Mouse (Mus musculus): ENCODE data around the gene Tmem259. TPM values are rescaled to one million over a fixed set of nuclear protein-coding genes. Genes with fewer than 3 reads are reported as not detected.
A peak's percentile ranks its signal among the peaks of the same experiment; 100 is the strongest.

Gene Tmem259
- polyA plus RNA-seq, 1 experiment from 2014 or later, result 15.6 TPM

GRCm38 (mm10) chr10:79978061-79978460, 6.1 kb downstream of the Tmem259 start:
- H3K36me3 ChIP-seq (ENCODE audit: control insufficient read depth, insufficient read depth, low read length), result peaks cover 42% of the 10 kb centered on the region
- H3K4me3 ChIP-seq (ENCODE audit: low read depth, low read length), result no peak overlapping the region
- no peak overlapping the region for H3K9ac ChIP-seq (ENCODE audit: low read depth, low read length)
- peaks cover 18% of the 10 kb centered on the region for H3K4me1 ChIP-seq (ENCODE audit: control insufficient read depth, insufficient read depth, low read length)
- no peak overlapping the region for H3K4me2 ChIP-seq
- H3K27me3 ChIP-seq (ENCODE audit: control insufficient read depth, insufficient read depth, low read length), result peaks cover 4% of the 10 kb centered on the region; the same call in 1 of the 2 replicates
- H3K9me3 ChIP-seq (replicated peaks; ENCODE audit: control insufficient read depth, low read length), result no peaks in the 10 kb centered on the region
- 93% methylated on average over 21 of the region's 21 CpGs for WGBS (ENCODE audit: insufficient replicate concordance)
- H3K27ac ChIP-seq (ENCODE audit: low read depth, low read length), result no peak overlapping the region
- no peak for ATAC-seq (replicated peaks; ENCODE audit: insufficient number of reproducible peaks, low FRiP score, low TSS enrichment)

GRCm38 (mm10) chr10:79977324-79977723, 6.8 kb downstream of the Tmem259 start:
- no peak for ATAC-seq (replicated peaks; ENCODE audit: insufficient number of reproducible peaks, low FRiP score, low TSS enrichment)
- Histone ChIP-seq H3K36me3 (ENCODE audit: control insufficient read depth, insufficient read depth, low read length) (peaks cover 42% of the 10 kb centered on the region), H3K4me1 (ENCODE audit: control insufficient read depth, insufficient read depth, low read length) (peaks cover 11% of the 10 kb centered on the region), H3K9me3 (replicated peaks; ENCODE audit: control insufficient read depth, low read length) (no peaks in the 10 kb centered on the region), H3K9ac (ENCODE audit: low read depth, low read length) (no peak overlapping the region), H3K27ac (ENCODE audit: low read depth, low read length) (no peak overlapping the region), H3K4me2 (no peak overlapping the region), H3K27me3 (ENCODE audit: control insufficient read depth, insufficient read depth, low read length) (peaks cover 6% of the 10 kb centered on the region; the same call in 1 of the 2 replicates), H3K4me3 (ENCODE audit: low read depth, low read length) (no peak overlapping the region)
- 79% methylated on average over 27 of the region's 28 CpGs for WGBS (ENCODE audit: insufficient replicate concordance)

- WGBS (ENCODE audit: insufficient replicate concordance), result 79% methylated on average over 33 of the region's 36 CpGs
- Histone ChIP-seq H3K36me3 (ENCODE audit: control insufficient read depth, insufficient read depth, low read length) (peaks cover 42% of the 10 kb centered on the region), H3K27ac (ENCODE audit: low read depth, low read length) (no peak overlapping the region)
These were observed 7.4 kb downstream of the Tmem259 start for GRCm38 (mm10) chr10:79976722-79977107.

GRCm38 (mm10) chr10:79976071-79976721, 7.9 kb downstream of the Tmem259 start:
- Histone ChIP-seq H3K4me2 (no peak overlapping the region), H3K36me3 (ENCODE audit: control insufficient read depth, insufficient read depth, low read length) (peaks cover 41% of the 10 kb centered on the region), H3K4me3 (ENCODE audit: low read depth, low read length) (no peak overlapping the region), H3K9ac (ENCODE audit: low read depth, low read length) (no peak overlapping the region), H3K27me3 (ENCODE audit: control insufficient read depth, insufficient read depth, low read length) (peaks cover 17% of the 10 kb centered on the region), H3K9me3 (replicated peaks; ENCODE audit: control insufficient read depth, low read length) (no peaks in the 10 kb centered on the region), H3K4me1 (ENCODE audit: control insufficient read depth, insufficient read depth, low read length) (peaks cover 9% of the 10 kb centered on the region), H3K27ac (ENCODE audit: low read depth, low read length) (no peak overlapping the region)
- ATAC-seq (replicated peaks; ENCODE audit: insufficient number of reproducible peaks, low FRiP score, low TSS enrichment), result no peak
- 85% methylated on average over 28 of the region's 28 CpGs for WGBS (ENCODE audit: insufficient replicate concordance)

More at GRCm38 (mm10) chr10:79976722-79977107, 7.4 kb downstream of the Tmem259 start:
- ATAC-seq (replicated peaks; ENCODE audit: insufficient number of reproducible peaks, low FRiP score, low TSS enrichment), result no peak
- H3K4me3 ChIP-seq (ENCODE audit: low read depth, low read length), result no peak overlapping the region
- H3K9me3 ChIP-seq (replicated peaks; ENCODE audit: control insufficient read depth, low read length), result no peaks in the 10 kb centered on the region
- peaks cover 12% of the 10 kb centered on the region for H3K27me3 ChIP-seq (ENCODE audit: control insufficient read depth, insufficient read depth, low read length)
- no peak overlapping the region for H3K9ac ChIP-seq (ENCODE audit: low read depth, low read length)
- no peak overlapping the region for H3K4me2 ChIP-seq
- peaks cover 10% of the 10 kb centered on the region; the same call in 1 of the 2 replicates for H3K4me1 ChIP-seq (ENCODE audit: control insufficient read depth, insufficient read depth, low read length)

- no peaks in the 10 kb centered on the region for H3K9me3 ChIP-seq (replicated peaks; ENCODE audit: control insufficient read depth, low read length)
- no peak overlapping the region for H3K4me3 ChIP-seq (ENCODE audit: low read depth, low read length)
- WGBS (ENCODE audit: insufficient replicate concordance), result 86% methylated on average over 8 of the region's 8 CpGs
- ATAC-seq (replicated peaks; ENCODE audit: insufficient number of reproducible peaks, low FRiP score, low TSS enrichment), result no peak
- peaks cover 39% of the 10 kb centered on the region for H3K36me3 ChIP-seq (ENCODE audit: control insufficient read depth, insufficient read depth, low read length)
- peaks cover 31% of the 10 kb centered on the region for H3K27me3 ChIP-seq (ENCODE audit: control insufficient read depth, insufficient read depth, low read length)
- H3K4me2 ChIP-seq, result no peak overlapping the region
- H3K27ac ChIP-seq (ENCODE audit: low read depth, low read length), result no peak overlapping the region
- H3K9ac ChIP-seq (ENCODE audit: low read depth, low read length), result no peak overlapping the region
- H3K4me1 ChIP-seq (ENCODE audit: control insufficient read depth, insufficient read depth, low read length), result peaks cover 9% of the 10 kb centered on the region
These were observed 9.5 kb downstream of the Tmem259 start for GRCm38 (mm10) chr10:79974668-79975067.

GRCm38 (mm10) chr10:79974087-79974486, 10.0 kb downstream of the Tmem259 start:
- Histone ChIP-seq H3K9me3 (replicated peaks; ENCODE audit: control insufficient read depth, low read length) (no peaks in the 10 kb centered on the region), H3K4me2 (no peak overlapping the region), H3K4me3 (ENCODE audit: low read depth, low read length) (no peak overlapping the region), H3K36me3 (ENCODE audit: control insufficient read depth, insufficient read depth, low read length) (peaks cover 39% of the 10 kb centered on the region), H3K9ac (ENCODE audit: low read depth, low read length) (no peak overlapping the region), H3K27ac (ENCODE audit: low read depth, low read length) (no peak overlapping the region), H3K27me3 (ENCODE audit: control insufficient read depth, insufficient read depth, low read length) (peaks cover 36% of the 10 kb centered on the region), H3K4me1 (ENCODE audit: control insufficient read depth, insufficient read depth, low read length) (peaks cover 8% of the 10 kb centered on the region)
- no peak for ATAC-seq (replicated peaks; ENCODE audit: insufficient number of reproducible peaks, low FRiP score, low TSS enrichment)
- 87% methylated on average over 21 of the region's 21 CpGs for WGBS (ENCODE audit: insufficient replicate concordance)

GRCm38 (mm10) chr10:79972831-79973230, 11.3 kb downstream of the Tmem259 start:
- WGBS (ENCODE audit: insufficient replicate concordance), result 49% methylated on average over 14 of the region's 14 CpGs
- ATAC-seq (replicated peaks; ENCODE audit: insufficient number of reproducible peaks, low FRiP score, low TSS enrichment), result no peak
- H3K4me3 ChIP-seq (ENCODE audit: low read depth, low read length), result no peak overlapping the region
- H3K36me3 ChIP-seq (ENCODE audit: control insufficient read depth, insufficient read depth, low read length), result peaks cover 31% of the 10 kb centered on the region
- no peak overlapping the region for H3K27ac ChIP-seq (ENCODE audit: low read depth, low read length)
- H3K27me3 ChIP-seq (ENCODE audit: control insufficient read depth, insufficient read depth, low read length), result peaks cover 39% of the 10 kb centered on the region
- peak overlapping the region; percentile 9; the same call in 1 of the 2 replicates for H3K4me2 ChIP-seq
- H3K9ac ChIP-seq (ENCODE audit: low read depth, low read length), result no peak overlapping the region
- peaks cover 8% of the 10 kb centered on the region for H3K4me1 ChIP-seq (ENCODE audit: control insufficient read depth, insufficient read depth, low read length)
- H3K9me3 ChIP-seq (replicated peaks; ENCODE audit: control insufficient read depth, low read length), result no peaks in the 10 kb centered on the region

GRCm38 (mm10) chr10:79971183-79971497, 13.0 kb downstream of the Tmem259 start:
- Histone ChIP-seq H3K4me1 (ENCODE audit: control insufficient read depth, insufficient read depth, low read length) (peaks cover 8% of the 10 kb centered on the region), H3K9ac (ENCODE audit: low read depth, low read length) (peak overlapping the region; percentile 63), H3K27ac (ENCODE audit: low read depth, low read length) (no peak overlapping the region), H3K4me2 (peak overlapping the region; percentile 93), H3K27me3 (ENCODE audit: control insufficient read depth, insufficient read depth, low read length) (peaks cover 39% of the 10 kb centered on the region), H3K4me3 (ENCODE audit: low read depth, low read length) (peak overlapping the region; percentile 46), H3K36me3 (ENCODE audit: control insufficient read depth, insufficient read depth, low read length) (peaks cover 31% of the 10 kb centered on the region), H3K9me3 (replicated peaks; ENCODE audit: control insufficient read depth, low read length) (no peaks in the 10 kb centered on the region)
- 5% methylated on average over 21 of the region's 21 CpGs for WGBS (ENCODE audit: insufficient replicate concordance)
- no peak for ATAC-seq (replicated peaks; ENCODE audit: insufficient number of reproducible peaks, low FRiP score, low TSS enrichment)

All from heart, embryonic 11.5 days (tissue).